Mouse (Mus musculus): ENCODE measurements at regions not wholly inside any gene's neighbourhood (a gene's known extent, or its start where the extent isn't known, plus 50 kb on each side); places are given as distances from the start of the nearest gene placed in this dataset.

DNA sequence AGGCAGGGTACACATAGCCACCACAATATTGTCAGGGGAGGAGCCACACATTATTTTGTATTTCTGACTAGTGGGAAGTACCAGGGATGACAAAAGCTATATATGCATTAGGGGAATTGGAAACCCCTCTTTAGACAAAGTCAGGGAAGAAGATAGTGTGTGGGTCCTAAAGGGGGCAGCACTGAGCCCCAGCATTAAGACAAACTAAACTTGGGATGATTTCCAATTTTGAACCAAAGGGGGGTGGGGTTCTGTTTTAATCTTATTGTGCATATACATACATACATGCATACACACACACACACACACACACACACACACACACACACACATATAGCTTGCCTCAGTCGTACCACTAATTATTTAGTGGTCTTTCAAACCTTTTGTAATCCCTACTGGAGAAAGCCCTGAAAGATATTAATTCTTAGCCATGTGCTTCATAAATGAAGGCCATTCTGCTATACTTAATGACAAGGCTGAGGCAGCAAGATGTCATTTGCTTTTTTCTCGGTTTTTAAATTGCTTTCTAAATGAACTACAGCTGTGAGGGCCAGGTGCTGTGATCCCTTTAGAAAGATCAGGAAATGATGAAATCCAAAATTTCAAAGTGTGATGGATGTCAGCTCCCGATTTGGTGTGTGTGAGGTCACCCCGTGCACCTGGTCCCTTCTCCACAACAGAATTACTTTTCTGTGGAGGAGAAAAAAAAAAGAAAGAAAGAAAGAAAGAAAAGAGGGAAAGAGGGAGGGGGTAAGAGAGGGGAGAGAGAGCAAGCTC is 523.5 kb downstream of the Rnf144a start:
- in situ Hi-C loops (cut with MboI; ENCODE audit: low pct_ligation_motif_present, low pct_unique_long_range_greater_than_20kb, low sequenced_read_pairs): no loop called here
- peak; percentile 6 for DNase-seq (ENCODE audit: extremely low read depth)
- Histone ChIP-seq H3K4me3 (replicated peaks in 1 of 3; ENCODE audit: low read depth in 2 of 3, low read length in 2 of 3, poor library complexity in 1 of 3) (no peak overlapping the region), H3K4me1 (ENCODE audit: control insufficient read depth in 1 of 2, insufficient read depth in 2 of 2) (no peaks in the 10 kb centered on the region), H3K27ac (ENCODE audit: insufficient read depth, low read depth) (no peak overlapping the region), H3K79me2 (replicated peaks; ENCODE audit: control insufficient read depth, extremely low read depth, insufficient read depth, poor library complexity, severe bottlenecking) (no peaks in the 10 kb centered on the region), H3K4me2 (ENCODE audit: insufficient read depth, low read depth, poor library complexity, severe bottlenecking) (no peak overlapping the region), H3K36me3 (replicated peaks in 1 of 2; ENCODE audit: control insufficient read depth in 1 of 2, insufficient read depth in 1 of 2, low read length in 1 of 2) (no peaks in the 10 kb centered on the region), H3K27me3 (replicated peaks) (no peaks in the 10 kb centered on the region), H3K9ac (ENCODE audit: insufficient read depth, low read depth) (no peak overlapping the region), H3K9me3 (replicated peaks; ENCODE audit: low read length) (no peaks in the 10 kb centered on the region)
- TF ChIP-seq CTCF (conservative IDR thresholded peaks at IDR 0.05 in 1 of 2, IDR thresholded peaks at IDR 0.05 in 1 of 2; ENCODE audit: low read depth in 2 of 2, low read length in 2 of 2) (peak in 1 of 2 experiments; percentile 48; a peak in 2 of 4 replicates), E2F4 (IDR thresholded peaks at IDR 0.05; ENCODE audit: insufficient replicate concordance, low read depth, low read length) (no peak)
- dilution Hi-C loops (cut with MboI; ENCODE audit: extremely low pct_ligation_motif_present, extremely low pct_unique_long_range_greater_than_20kb, low sequenced_read_pairs): no loop called here

DNA sequence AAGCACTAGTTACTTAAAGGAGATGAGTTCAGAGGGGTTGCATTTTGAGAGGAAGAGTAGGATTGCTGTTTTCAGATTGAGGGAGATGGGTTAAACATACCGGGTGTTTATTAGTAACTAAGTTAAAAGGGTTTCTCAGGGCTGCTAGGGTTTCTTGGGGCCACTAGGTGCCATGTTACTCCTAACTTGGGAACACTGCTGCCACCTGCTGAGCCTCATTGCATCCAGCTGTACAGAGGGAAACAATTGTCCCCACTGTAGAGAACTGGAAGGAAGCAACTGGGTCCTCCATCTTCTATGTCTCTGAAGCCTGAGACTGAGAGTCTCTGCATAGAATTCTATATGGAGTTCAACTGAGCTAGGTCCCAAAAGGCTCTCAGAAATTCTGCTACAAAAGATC is 524.3 kb downstream of the Rnf144a start:
- Histone ChIP-seq H3K36me3 (replicated peaks in 1 of 2; ENCODE audit: control insufficient read depth in 1 of 2, insufficient read depth in 1 of 2, low read length in 1 of 2) (no peaks in the 10 kb centered on the region), H3K27ac (ENCODE audit: insufficient read depth, low read depth) (no peak overlapping the region), H3K79me2 (replicated peaks; ENCODE audit: control insufficient read depth, extremely low read depth, insufficient read depth, poor library complexity, severe bottlenecking) (no peaks in the 10 kb centered on the region), H3K27me3 (replicated peaks) (no peaks in the 10 kb centered on the region), H3K4me1 (ENCODE audit: control insufficient read depth in 1 of 2, insufficient read depth in 2 of 2) (no peaks in the 10 kb centered on the region), H3K4me2 (ENCODE audit: insufficient read depth, low read depth, poor library complexity, severe bottlenecking) (no peak overlapping the region), H3K4me3 (replicated peaks in 1 of 3; ENCODE audit: low read depth in 2 of 3, low read length in 2 of 3, poor library complexity in 1 of 3) (no peak overlapping the region), H3K9me3 (replicated peaks; ENCODE audit: low read length) (no peaks in the 10 kb centered on the region), H3K9ac (ENCODE audit: insufficient read depth, low read depth) (no peak overlapping the region)
- TF ChIP-seq TCF12 (IDR thresholded peaks at IDR 0.05; ENCODE audit: low read depth, low read length): no peak
- peak; percentile 45 for TF ChIP-seq SMC3 (IDR thresholded peaks at IDR 0.05; ENCODE audit: low read depth, low read length)
- TF ChIP-seq CTCF (conservative IDR thresholded peaks at IDR 0.05 in 1 of 2, IDR thresholded peaks at IDR 0.05 in 1 of 2; ENCODE audit: low read depth in 2 of 2, low read length in 2 of 2): peak in 1 of 2 experiments; percentile 71; a peak in 2 of 4 replicates
- TF ChIP-seq IRF4 (IDR thresholded peaks at IDR 0.05; ENCODE audit: low read depth, low read length): no peak
- no peak for TF ChIP-seq ELF1 (IDR thresholded peaks at IDR 0.05; ENCODE audit: low read depth, low read length)
- TF ChIP-seq USF1 (IDR thresholded peaks at IDR 0.05; ENCODE audit: low read depth, low read length): no peak
- TF ChIP-seq MAZ (IDR thresholded peaks at IDR 0.05; ENCODE audit: low read depth, low read length): no peak
- peak; percentile 27 for TF ChIP-seq RAD21 (IDR thresholded peaks at IDR 0.05; ENCODE audit: low read depth, low read length)
- DNase-seq (ENCODE audit: extremely low read depth): peak; percentile 9
- dilution Hi-C loops (cut with MboI; ENCODE audit: extremely low pct_ligation_motif_present, extremely low pct_unique_long_range_greater_than_20kb, low sequenced_read_pairs) (no loop called here), in situ Hi-C loops (cut with MboI; ENCODE audit: low pct_ligation_motif_present, low pct_unique_long_range_greater_than_20kb, low sequenced_read_pairs) (no loop called here)

DNA sequence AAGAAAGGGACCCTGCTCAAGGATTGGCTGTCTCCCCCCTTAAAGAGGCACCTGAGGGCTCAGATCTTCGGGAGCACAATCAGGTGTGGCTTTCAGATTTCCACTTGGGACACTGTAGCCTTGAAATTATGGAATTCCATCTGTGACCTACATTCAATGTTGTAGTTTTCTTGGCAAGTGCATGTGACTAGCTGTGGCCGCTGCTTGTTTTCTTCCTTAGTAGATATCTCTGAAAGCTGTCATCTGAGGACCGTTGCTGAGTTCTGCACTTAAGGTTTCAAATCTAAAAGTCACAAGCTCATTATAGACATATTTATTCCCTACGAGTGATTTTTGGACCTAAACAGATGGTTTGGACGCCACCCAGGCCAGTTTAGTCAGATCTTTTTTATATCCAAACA is 531.3 kb downstream of the Rnf144a start:
- no peaks in the 10 kb centered on the region for H3K9me3 ChIP-seq (replicated peaks; ENCODE audit: low read length)
- TF ChIP-seq MAZ (IDR thresholded peaks at IDR 0.05; ENCODE audit: low read depth, low read length) (no peak), HCFC1 (IDR thresholded peaks at IDR 0.05; ENCODE audit: low read depth, low read length) (no peak)
- no peaks in the 10 kb centered on the region for H3K36me3 ChIP-seq (replicated peaks in 1 of 2; ENCODE audit: control insufficient read depth in 1 of 2, insufficient read depth in 1 of 2, low read length in 1 of 2)
- no peak overlapping the region for H3K9ac ChIP-seq (ENCODE audit: insufficient read depth, low read depth)
- dilution Hi-C loops (cut with MboI; ENCODE audit: extremely low pct_ligation_motif_present, extremely low pct_unique_long_range_greater_than_20kb, low sequenced_read_pairs): no loop called here
- no peak overlapping the region for H3K4me3 ChIP-seq (replicated peaks in 1 of 3; ENCODE audit: low read depth in 2 of 3, low read length in 2 of 3, poor library complexity in 1 of 3)
- in situ Hi-C loops (cut with MboI; ENCODE audit: low pct_ligation_motif_present, low pct_unique_long_range_greater_than_20kb, low sequenced_read_pairs): no loop called here
- no peak overlapping the region for H3K4me2 ChIP-seq (ENCODE audit: insufficient read depth, low read depth, poor library complexity, severe bottlenecking)
- no peaks in the 10 kb centered on the region for H3K27me3 ChIP-seq (replicated peaks)
- no peak for DNase-seq (ENCODE audit: extremely low read depth)
- no peaks in the 10 kb centered on the region for H3K4me1 ChIP-seq (ENCODE audit: control insufficient read depth in 1 of 2, insufficient read depth in 2 of 2)
- no peaks in the 10 kb centered on the region for H3K79me2 ChIP-seq (replicated peaks; ENCODE audit: control insufficient read depth, extremely low read depth, insufficient read depth, poor library complexity, severe bottlenecking)
- H3K27ac ChIP-seq (ENCODE audit: insufficient read depth, low read depth): no peak overlapping the region
